Mouse (Mus musculus) midbrain, embryonic 13.5 days (tissue): ENCODE data around the gene Baz2b. TPM values are rescaled to one million over a fixed set of nuclear protein-coding genes. Genes with fewer than 3 reads are reported as not detected.
A peak's percentile ranks its signal among the peaks of the same experiment; 100 is the strongest.

Source experiments
- ATAC-seq: fragments of 200-750 bp; cut with Nextera tagmentation; 2 replicates; pipeline ENCODE4 v1.8.0; 2017; ENCODE audit warnings: mild to moderate bottlenecking, moderate TSS enrichment, moderate library complexity
- H3K27ac ChIP-seq: fragments of 300-500 bp; sonication (generic); 2 replicates; pipeline ENCODE4 v1.5.1; 2015; ENCODE audit warnings: inconsistent platforms, mild to moderate bottlenecking, moderate library complexity
- H3K27me3 ChIP-seq: fragments of 300-500 bp; sonication (generic); 2 replicates; pipeline ENCODE4 v1.6.1; 2015; ENCODE audit warnings: mild to moderate bottlenecking, inconsistent platforms
- H3K36me3 ChIP-seq: fragments of 300-500 bp; sonication (generic); 2 replicates; pipeline ENCODE4 v1.6.1; 2015; ENCODE audit warnings: mild to moderate bottlenecking, inconsistent platforms
- H3K4me1 ChIP-seq: fragments of 300-500 bp; sonication (generic); replicated peaks from 2 replicates; pipeline ENCODE4 v1.6.1; 2015; ENCODE audit warnings: inconsistent platforms
- H3K4me2 ChIP-seq: fragments of 300-500 bp; sonication (generic); replicated peaks from 2 replicates; pipeline ENCODE4 v1.6.1; 2015; ENCODE audit warnings: moderate library complexity, mild to moderate bottlenecking, inconsistent platforms
- H3K4me3 ChIP-seq: fragments of 300-500 bp; sonication (generic); replicated peaks from 2 replicates; pipeline ENCODE4 v1.5.1; 2015; ENCODE audit warnings: mild to moderate bottlenecking, inconsistent platforms
- H3K9ac ChIP-seq: fragments of 300-500 bp; sonication (generic); replicated peaks from 2 replicates; pipeline ENCODE4 v1.6.1; 2015; ENCODE audit warnings: mild to moderate bottlenecking, inconsistent platforms
- H3K9me3 ChIP-seq: fragments of 300-500 bp; sonication (generic); 2 replicates; pipeline ENCODE4 v1.6.1; 2016; ENCODE audit warnings: mild to moderate bottlenecking, inconsistent platforms
- WGBS: fragments of 180-500 bp; shearing (Covaris S2); methylation state at CpG from one replicate; pipeline ENCODE4 v1.1.7; 2015; 5-methylcytosine and 5-hydroxymethylcytosine counted together
- polyA plus RNA-seq: library from polyadenylated mRNA; unstranded; fragments of >200 nt; fragmentation: Nextera tagmentation; extraction: Ambion mirVana; gene quantifications from 2 replicates; pipeline ENCODE4 v1.2.1, GENCODE M21; 2015

Baz2b gene
- polyA plus RNA-seq, 1 experiment from 2014 or later = 98.1 TPM

DNA sequence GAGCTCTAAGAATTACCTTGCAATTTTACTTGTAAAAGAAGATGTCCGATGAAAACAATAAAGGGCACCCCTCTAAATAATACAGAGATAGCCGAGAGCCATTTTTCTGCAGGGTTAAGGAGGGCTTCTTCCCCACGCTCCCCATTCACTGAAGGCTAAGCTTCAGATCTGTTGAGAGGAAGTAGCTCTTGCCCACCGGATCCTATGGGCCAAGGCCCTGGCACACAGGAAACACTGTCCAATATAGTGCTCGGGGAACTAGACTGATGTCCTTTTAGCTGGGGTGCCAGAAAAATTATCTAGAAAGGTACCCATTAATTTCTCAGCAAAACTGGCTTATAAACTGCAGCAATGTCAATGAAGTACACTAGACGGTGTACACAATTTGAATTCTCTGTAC is 233.9 kb downstream of the Baz2b start:
- no peak for ATAC-seq
- H3K27ac ChIP-seq = no peak overlapping the region
- no peak overlapping the region for H3K4me2 ChIP-seq
- H3K9ac ChIP-seq = no peak overlapping the region
- no peaks in the 10 kb centered on the region for H3K9me3 ChIP-seq
- H3K36me3 ChIP-seq = peaks cover 23% of the 10 kb centered on the region
- WGBS = 94% methylated on average over 6 of the region's 6 CpGs
- no peak overlapping the region for H3K4me3 ChIP-seq
- H3K27me3 ChIP-seq = no peaks in the 10 kb centered on the region
- 0 out of 2 replicates have a peak, but pooled peaks cover 2% of the 10 kb centered on the region for H3K4me1 ChIP-seq

GRCm38 (mm10) chr2:59973962-59974361 is 235.7 kb downstream of the Baz2b start:
- Histone ChIP-seq H3K36me3 (peaks cover 26% of the 10 kb centered on the region), H3K4me3 (no peak overlapping the region), H3K4me2 (no peak overlapping the region), H3K27me3 (no peaks in the 10 kb centered on the region), H3K4me1 (0 out of 2 replicates have a peak, but pooled peaks cover 2% of the 10 kb centered on the region), H3K27ac (no peak overlapping the region), H3K9ac (no peak overlapping the region), H3K9me3 (no peaks in the 10 kb centered on the region)
- WGBS = 94% methylated on average over 5 of the region's 5 CpGs
- no peak for ATAC-seq

DNA sequence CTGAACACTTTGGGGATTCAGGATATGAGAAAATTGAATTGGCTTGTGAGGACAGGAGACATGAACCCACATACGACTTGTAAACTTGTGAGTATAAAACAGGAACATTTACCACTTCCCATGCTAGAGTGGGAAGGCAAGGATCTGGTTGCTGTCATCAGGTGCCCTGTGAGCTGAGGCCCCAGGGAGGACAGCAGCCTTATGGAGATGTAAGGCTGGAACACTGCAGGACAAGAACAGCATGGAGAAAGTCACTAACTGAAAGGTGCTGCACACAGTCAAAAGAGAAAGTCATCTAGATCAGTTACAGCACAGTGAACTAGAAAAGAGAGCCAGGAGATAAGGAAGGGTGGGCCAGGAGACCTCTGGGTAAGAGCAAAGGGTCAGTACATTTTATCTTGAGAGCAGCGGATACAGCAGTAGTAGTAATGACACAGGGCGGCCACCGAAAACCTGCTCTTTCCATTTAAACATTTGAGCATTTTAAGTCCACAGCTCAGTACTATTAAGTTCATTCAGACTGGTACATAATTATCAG is 236.5 kb downstream of the Baz2b start:
- Histone ChIP-seq H3K27me3 (no peaks in the 10 kb centered on the region), H3K4me1 (0 out of 2 replicates have a peak, but pooled peaks cover 2% of the 10 kb centered on the region), H3K27ac (no peak overlapping the region), H3K4me2 (no peak overlapping the region), H3K9ac (no peak overlapping the region), H3K9me3 (no peaks in the 10 kb centered on the region), H3K36me3 (peaks cover 34% of the 10 kb centered on the region), H3K4me3 (no peak overlapping the region)
- no peak for ATAC-seq
- WGBS = 93% methylated on average over 4 of the region's 4 CpGs

GRCm38 (mm10) chr2:59970511-59970910 is 239.1 kb downstream of the Baz2b start:
- no peaks in the 10 kb centered on the region for H3K27me3 ChIP-seq
- 0 out of 2 replicates have a peak, but pooled peaks cover 2% of the 10 kb centered on the region for H3K4me1 ChIP-seq
- no peak overlapping the region for H3K27ac ChIP-seq
- no peak overlapping the region for H3K9ac ChIP-seq
- no peak for ATAC-seq
- H3K9me3 ChIP-seq = no peaks in the 10 kb centered on the region
- no peak overlapping the region for H3K4me3 ChIP-seq
- H3K4me2 ChIP-seq = no peak overlapping the region
- H3K36me3 ChIP-seq = peaks cover 32% of the 10 kb centered on the region
- WGBS = 71% methylated on average over 9 of the region's 9 CpGs

GRCm38 (mm10) chr2:59969099-59969498 is 240.5 kb downstream of the Baz2b start:
- Histone ChIP-seq H3K27ac (no peak overlapping the region), H3K4me1 (0 out of 2 replicates have a peak, but pooled peaks cover 2% of the 10 kb centered on the region), H3K4me3 (no peak overlapping the region), H3K36me3 (peaks cover 23% of the 10 kb centered on the region), H3K27me3 (no peaks in the 10 kb centered on the region), H3K9ac (no peak overlapping the region), H3K4me2 (no peak overlapping the region), H3K9me3 (no peaks in the 10 kb centered on the region)
- no peak for ATAC-seq
- 95% methylated on average over 10 of the region's 10 CpGs for WGBS

DNA sequence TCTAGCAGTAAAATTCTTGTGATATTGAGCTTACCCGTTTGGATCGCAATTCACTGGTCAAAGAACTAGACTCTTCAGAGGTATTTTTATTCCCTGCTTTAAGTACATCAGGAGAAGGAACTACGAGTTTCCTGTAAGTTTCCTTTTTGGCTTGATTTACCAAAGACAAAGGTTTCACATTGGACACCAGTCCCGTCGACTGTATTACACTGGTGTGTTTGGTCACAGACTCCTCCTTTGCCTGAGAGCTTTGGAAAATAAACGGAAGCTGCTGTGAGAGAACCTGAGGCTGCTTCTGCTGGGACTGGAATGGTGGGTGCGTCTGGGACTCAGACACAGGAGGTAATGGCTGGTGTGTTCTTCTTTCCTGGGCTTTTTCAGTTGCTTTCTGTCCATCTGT is 241.0 kb downstream of the Baz2b start:
- Histone ChIP-seq H3K9me3 (no peaks in the 10 kb centered on the region), H3K27me3 (no peaks in the 10 kb centered on the region), H3K36me3 (peaks cover 23% of the 10 kb centered on the region), H3K4me1 (0 out of 2 replicates have a peak, but pooled peaks cover 2% of the 10 kb centered on the region), H3K9ac (no peak overlapping the region), H3K4me2 (no peak overlapping the region), H3K27ac (no peak overlapping the region), H3K4me3 (no peak overlapping the region)
- ATAC-seq = no peak
- WGBS = 89% methylated on average over 7 of the region's 7 CpGs

DNA sequence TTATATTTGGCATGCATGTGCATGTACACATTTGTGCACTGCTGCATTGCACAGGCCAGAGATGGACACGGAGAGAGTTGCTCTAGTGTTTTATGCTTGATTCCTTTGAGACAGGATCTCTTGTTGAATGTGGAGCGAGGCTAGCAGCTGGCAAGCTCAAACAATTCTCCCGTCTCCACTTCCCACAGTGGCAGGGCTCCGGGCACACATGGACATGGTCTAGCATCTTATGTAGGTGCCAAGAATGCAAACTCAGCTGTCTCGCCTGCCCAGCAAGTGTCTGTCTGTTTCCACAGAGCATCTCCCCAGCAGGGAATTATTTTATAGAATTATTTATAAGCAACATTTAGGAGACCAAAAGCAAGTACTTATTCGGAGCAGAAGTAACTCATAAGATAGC is 243.2 kb downstream of the Baz2b start:
- no peak for ATAC-seq
- no peaks in the 10 kb centered on the region for H3K27me3 ChIP-seq
- no peak overlapping the region for H3K4me2 ChIP-seq
- H3K9ac ChIP-seq = no peak overlapping the region
- H3K4me3 ChIP-seq = no peak overlapping the region
- peaks cover 37% of the 10 kb centered on the region for H3K36me3 ChIP-seq
- H3K27ac ChIP-seq = no peak overlapping the region
- H3K4me1 ChIP-seq = 0 out of 2 replicates have a peak, but pooled peaks cover 2% of the 10 kb centered on the region
- H3K9me3 ChIP-seq = no peaks in the 10 kb centered on the region
- 89% methylated on average over 6 of the region's 6 CpGs for WGBS

- Histone ChIP-seq H3K36me3 (peaks cover 43% of the 10 kb centered on the region), H3K27ac (no peak overlapping the region; the same call in 1 of the 2 replicates), H3K4me2 (no peak overlapping the region), H3K9ac (no peak overlapping the region), H3K4me1 (no peaks in the 10 kb centered on the region), H3K27me3 (no peaks in the 10 kb centered on the region), H3K9me3 (no peaks in the 10 kb centered on the region), H3K4me3 (no peak overlapping the region)
- 56% methylated on average over 5 of the region's 5 CpGs for WGBS
- no peak for ATAC-seq
Observed at GRCm38 (mm10) chr2:59963011-59963410, 246.6 kb downstream of the Baz2b start.

GRCm38 (mm10) chr2:59962579-59962978 is 247.1 kb downstream of the Baz2b start:
- Histone ChIP-seq H3K27me3 (no peaks in the 10 kb centered on the region), H3K27ac (no peak overlapping the region), H3K36me3 (peaks cover 42% of the 10 kb centered on the region), H3K4me2 (no peak overlapping the region), H3K4me3 (no peak overlapping the region), H3K9ac (no peak overlapping the region), H3K4me1 (no peaks in the 10 kb centered on the region), H3K9me3 (no peaks in the 10 kb centered on the region)
- WGBS = 93% methylated on average over 4 of the region's 4 CpGs
- ATAC-seq = no peak

GRCm38 (mm10) chr2:59960495-59960772 is 249.2 kb downstream of the Baz2b start:
- H3K4me2 ChIP-seq = no peak overlapping the region
- no peak overlapping the region for H3K27ac ChIP-seq
- no peaks in the 10 kb centered on the region for H3K4me1 ChIP-seq
- no peaks in the 10 kb centered on the region for H3K9me3 ChIP-seq
- 98% methylated on average over 2 of the region's 2 CpGs for WGBS
- ATAC-seq = no peak
- no peak overlapping the region for H3K4me3 ChIP-seq
- H3K27me3 ChIP-seq = no peaks in the 10 kb centered on the region
- no peak overlapping the region for H3K9ac ChIP-seq
- peaks cover 42% of the 10 kb centered on the region for H3K36me3 ChIP-seq

DNA sequence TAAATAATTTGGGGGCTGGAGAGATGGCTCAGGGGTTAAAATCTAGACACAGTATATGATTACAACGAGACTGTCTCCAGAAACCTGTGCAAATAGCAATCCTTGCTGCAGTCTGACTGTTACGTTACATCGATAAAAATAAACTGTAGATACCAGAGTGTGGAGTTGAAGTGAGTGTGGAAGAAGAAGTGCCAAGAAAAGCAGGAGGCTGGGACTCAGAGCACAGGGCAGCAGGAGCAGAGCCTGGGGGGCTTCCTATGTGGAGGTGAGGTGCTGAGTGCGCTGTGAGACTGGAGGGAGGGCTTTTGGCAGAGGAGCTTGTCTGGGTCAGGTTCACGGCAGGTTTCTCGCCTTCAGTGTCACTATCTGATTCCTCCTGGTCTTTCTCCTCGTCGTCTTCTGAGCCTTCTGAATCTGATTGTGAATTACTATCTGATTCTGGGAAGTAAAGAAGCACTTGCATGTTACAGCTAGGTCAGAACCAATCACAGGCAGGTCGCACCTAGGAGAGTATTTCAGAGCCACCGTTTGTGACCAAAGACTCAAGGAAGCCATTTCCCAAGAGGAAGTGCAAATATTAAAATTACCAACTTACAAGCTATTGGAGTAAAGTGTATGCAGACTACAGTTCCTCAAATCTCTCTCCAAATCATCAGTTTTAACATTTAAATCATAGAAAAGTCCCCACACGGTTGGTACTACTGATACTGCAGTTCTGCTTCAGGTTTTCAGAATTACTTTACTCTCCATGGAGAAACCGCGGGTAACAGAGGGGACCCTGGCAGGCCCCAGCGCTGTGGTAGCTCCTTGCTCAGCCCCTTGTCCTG is 249.8 kb downstream of the Baz2b start:
- H3K4me3 ChIP-seq = no peak overlapping the region
- no peak for ATAC-seq
- H3K9ac ChIP-seq = no peak overlapping the region
- peaks cover 42% of the 10 kb centered on the region for H3K36me3 ChIP-seq
- H3K27me3 ChIP-seq = no peaks in the 10 kb centered on the region
- WGBS = 91% methylated on average over 14 of the region's 14 CpGs
- no peak overlapping the region for H3K27ac ChIP-seq
- H3K9me3 ChIP-seq = no peaks in the 10 kb centered on the region
- H3K4me2 ChIP-seq = no peak overlapping the region
- H3K4me1 ChIP-seq = no peaks in the 10 kb centered on the region

GRCm38 (mm10) chr2:59958543-59958942 is 251.1 kb downstream of the Baz2b start:
- 59% methylated on average over 6 of the region's 6 CpGs for WGBS
- H3K4me2 ChIP-seq = no peak overlapping the region
- ATAC-seq = peak; percentile 55; the same call in 1 of the 2 replicates
- no peak overlapping the region for H3K27ac ChIP-seq
- H3K4me3 ChIP-seq = no peak overlapping the region
- no peaks in the 10 kb centered on the region for H3K9me3 ChIP-seq
- H3K4me1 ChIP-seq = no peaks in the 10 kb centered on the region
- H3K36me3 ChIP-seq = peaks cover 45% of the 10 kb centered on the region
- H3K9ac ChIP-seq = no peak overlapping the region
- no peaks in the 10 kb centered on the region for H3K27me3 ChIP-seq
